Mouse (Mus musculus) hindbrain, embryonic 15.5 days (tissue): ENCODE measurements around the gene Tmeff1. TPM values are rescaled to one million over a fixed set of nuclear protein-coding genes. Genes with fewer than 3 reads are reported as not detected.

ENCODE experiments used
- ATAC-seq: fragments of 200-750 bp; cut with Nextera tagmentation; 2 replicates; pipeline ENCODE4 v1.8.0; 2017; ENCODE audit warnings: low read depth, moderate number of reproducible peaks, moderate TSS enrichment; ENCODE audit not compliant: low FRiP score
- H3K27ac ChIP-seq: fragments of 300-500 bp; sonication (generic); replicated peaks from 2 replicates; pipeline ENCODE4 v1.5.1; 2015; ENCODE audit warnings: mild to moderate bottlenecking, inconsistent platforms
- H3K27me3 ChIP-seq: fragments of 300-500 bp; sonication (generic); 2 replicates; pipeline ENCODE4 v1.6.1; 2015; ENCODE audit warnings: control low read depth, inconsistent platforms
- H3K36me3 ChIP-seq: fragments of 300-500 bp; sonication (generic); 2 replicates; pipeline ENCODE4 v1.6.1; 2015; ENCODE audit warnings: control low read depth, inconsistent platforms
- H3K4me1 ChIP-seq: fragments of 300-500 bp; sonication (generic); replicated peaks from 2 replicates; pipeline ENCODE4 v1.6.1; 2015; ENCODE audit warnings: control low read depth, inconsistent platforms
- H3K4me2 ChIP-seq: fragments of 300-500 bp; sonication (generic); 2 replicates; pipeline ENCODE4 v1.6.1; 2015; ENCODE audit warnings: moderate library complexity, mild to moderate bottlenecking, inconsistent platforms
- H3K4me3 ChIP-seq: fragments of 300-500 bp; sonication (generic); 2 replicates; pipeline ENCODE4 v1.5.1; 2015; ENCODE audit warnings: mild to moderate bottlenecking, inconsistent platforms
- H3K9ac ChIP-seq: fragments of 300-500 bp; sonication (generic); 2 replicates; pipeline ENCODE4 v1.6.1; 2015; ENCODE audit warnings: inconsistent platforms
- H3K9me3 ChIP-seq: fragments of 300-500 bp; sonication (generic); 2 replicates; pipeline ENCODE4 v1.6.1; 2016; ENCODE audit warnings: control low read depth, inconsistent platforms
- WGBS: fragments of 180-500 bp; shearing (Covaris S2); methylation state at CpG from one replicate; pipeline ENCODE4 v1.1.7; 2015; 5-methylcytosine and 5-hydroxymethylcytosine counted together
- polyA plus RNA-seq: library from polyadenylated mRNA; unstranded; fragments of >200 nt; fragmentation: Nextera tagmentation; extraction: Ambion mirVana; gene quantifications from 2 replicates; pipeline ENCODE4 v1.2.1, GENCODE M21; 2015

Tmeff1 gene
- polyA plus RNA-seq, 1 experiment from 2014 or later: 272 TPM

DNA sequence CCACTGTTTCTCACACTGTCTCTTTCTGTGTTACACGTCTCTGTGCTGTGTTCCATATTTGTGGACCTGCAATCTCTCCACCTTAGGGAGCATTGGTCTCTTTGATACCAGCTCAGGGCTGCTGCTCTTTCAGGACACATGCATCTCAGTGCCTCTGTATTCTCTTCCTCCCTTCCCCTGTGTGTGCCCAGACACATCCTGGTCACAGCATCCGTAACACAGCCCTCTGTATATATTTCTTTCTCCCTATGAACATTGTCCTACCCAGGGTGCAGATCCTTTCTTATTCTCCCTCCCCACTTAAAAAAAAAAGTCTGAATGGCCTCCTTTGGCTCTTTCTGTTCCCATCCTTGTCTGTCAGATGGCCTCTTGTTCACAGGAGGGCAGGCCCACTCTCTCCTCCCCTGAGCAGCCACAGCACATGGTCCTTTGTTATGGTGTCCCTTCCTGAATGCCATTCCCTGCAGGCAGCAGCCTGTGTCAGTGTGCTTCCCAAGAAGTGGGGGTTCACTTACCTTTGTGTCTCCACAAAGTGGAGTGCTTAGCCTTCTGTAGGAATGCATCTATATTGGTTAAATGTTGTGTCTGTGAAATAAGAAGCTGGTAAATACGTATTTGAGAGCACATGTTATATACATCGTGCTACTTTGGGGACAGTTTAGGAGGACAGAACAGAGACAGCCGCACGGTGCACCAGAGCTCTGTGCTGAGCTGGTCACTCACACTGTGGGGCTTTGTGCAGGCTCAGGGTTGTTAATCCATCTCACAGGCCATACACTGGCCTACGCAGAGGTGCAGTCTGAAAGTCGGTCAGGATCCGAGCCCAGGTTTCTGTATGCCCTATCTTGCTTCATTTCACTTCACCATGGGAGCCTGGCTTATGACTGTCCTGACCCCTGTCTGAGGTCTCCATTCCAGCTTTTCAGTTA, 38.1 kb upstream of the Tmeff1 start:
- H3K27ac ChIP-seq: no peak overlapping the region
- no peaks in the 10 kb centered on the region for H3K27me3 ChIP-seq
- WGBS: 25% methylated on average over 9 of the region's 9 CpGs
- H3K9me3 ChIP-seq: no peaks in the 10 kb centered on the region
- no peak for ATAC-seq
- H3K4me1 ChIP-seq: peaks cover 70% of the 10 kb centered on the region
- no peak overlapping the region for H3K9ac ChIP-seq
- no peak overlapping the region for H3K4me2 ChIP-seq
- no peak overlapping the region for H3K4me3 ChIP-seq
- H3K36me3 ChIP-seq: no peaks in the 10 kb centered on the region

DNA sequence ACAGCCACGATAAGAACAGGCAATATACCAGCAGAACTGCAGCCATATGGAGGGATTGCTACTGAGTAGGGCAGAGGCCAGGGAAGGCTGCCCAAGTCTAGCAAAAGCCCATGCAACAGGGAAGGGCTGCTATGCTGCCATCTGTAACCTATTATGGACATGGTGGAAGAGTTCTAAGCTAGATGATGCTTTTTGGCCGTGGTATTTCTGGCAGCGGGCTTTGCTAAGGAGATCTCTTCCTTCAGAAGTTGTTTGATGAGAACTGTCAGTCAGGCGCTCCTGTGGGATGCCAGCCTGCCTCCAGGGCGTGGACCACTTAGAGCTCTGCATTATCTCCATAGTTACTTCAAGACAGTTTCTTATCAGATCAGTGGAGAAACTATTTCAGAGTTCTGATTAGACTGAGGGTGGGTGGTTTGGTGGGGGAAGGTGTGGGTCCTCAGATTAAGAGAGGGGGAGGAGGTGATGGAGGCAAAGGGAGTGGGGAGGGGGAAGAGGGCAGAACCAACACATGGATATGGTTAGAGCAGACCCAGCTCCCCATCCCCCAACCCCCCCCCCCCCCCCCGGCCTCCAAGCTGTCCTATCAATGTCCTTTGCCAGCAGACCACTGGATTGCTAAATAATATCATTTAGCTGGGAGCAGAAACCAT, 36.5 kb upstream of the Tmeff1 start:
- WGBS: 47% methylated on average over 6 of the region's 6 CpGs
- Histone ChIP-seq H3K4me1 (peaks cover 54% of the 10 kb centered on the region), H3K4me3 (no peak overlapping the region), H3K27ac (no peak overlapping the region), H3K9ac (no peak overlapping the region), H3K36me3 (peaks cover 14% of the 10 kb centered on the region), H3K27me3 (no peaks in the 10 kb centered on the region), H3K9me3 (no peaks in the 10 kb centered on the region), H3K4me2 (no peak overlapping the region)
- ATAC-seq: 0 out of 2 replicates have a peak, but pooled peaks have one; percentile 29

DNA sequence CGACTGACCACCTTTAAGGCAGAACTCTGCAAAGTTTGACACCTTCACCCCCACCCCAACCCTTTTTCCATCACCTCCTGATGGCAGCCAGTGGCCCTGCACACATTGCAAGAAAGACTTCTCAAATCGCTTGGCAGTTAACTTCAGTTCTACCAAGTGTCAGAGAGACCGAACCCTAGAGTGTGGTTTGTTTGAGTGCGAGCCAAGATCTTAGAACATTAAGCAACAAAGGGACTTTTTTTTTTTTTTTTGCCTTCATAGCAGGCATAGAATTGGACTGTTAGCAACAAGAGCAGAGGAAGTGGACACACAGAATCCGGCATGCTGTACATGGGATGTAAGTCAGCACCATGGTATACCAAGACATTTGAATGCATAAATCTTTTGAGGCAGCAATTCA, 35.3 kb upstream of the Tmeff1 start:
- H3K4me3 ChIP-seq: no peak overlapping the region
- H3K4me2 ChIP-seq: no peak overlapping the region
- H3K36me3 ChIP-seq: peaks cover 18% of the 10 kb centered on the region
- H3K9me3 ChIP-seq: no peaks in the 10 kb centered on the region
- ATAC-seq: no peak
- 62% methylated on average over 5 of the region's 5 CpGs for WGBS
- H3K27me3 ChIP-seq: no peaks in the 10 kb centered on the region
- no peak overlapping the region for H3K9ac ChIP-seq
- no peak overlapping the region for H3K27ac ChIP-seq
- peaks cover 43% of the 10 kb centered on the region for H3K4me1 ChIP-seq

DNA sequence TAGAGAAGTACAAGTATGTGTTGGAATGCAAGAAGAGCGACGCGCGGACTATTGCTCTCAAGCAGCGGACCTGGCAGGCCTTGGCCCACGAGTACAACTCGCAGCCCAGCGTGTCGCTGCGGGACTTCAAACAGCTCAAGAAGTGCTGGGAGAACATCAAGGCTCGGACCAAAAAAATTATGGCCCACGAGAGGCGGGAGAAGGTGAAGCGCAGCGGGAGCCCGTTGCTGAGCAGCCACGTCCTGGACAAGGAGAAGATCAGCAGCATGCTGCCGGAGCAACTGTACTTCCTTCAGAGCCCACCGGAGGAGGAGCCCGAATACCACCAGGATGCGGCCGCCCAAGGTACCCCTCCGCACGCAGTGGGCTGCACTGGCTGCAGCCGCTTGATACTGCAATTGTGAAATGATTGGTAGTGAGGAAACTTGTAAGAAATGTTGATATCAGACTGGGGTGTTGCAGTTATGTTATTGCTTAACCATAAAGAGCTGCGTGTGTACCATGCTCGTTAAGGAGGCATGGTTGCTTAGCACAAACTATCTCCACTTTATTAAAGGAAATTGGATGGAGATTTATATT, 32.4 kb upstream of the Tmeff1 start:
- H3K27ac ChIP-seq: no peak overlapping the region
- no peaks in the 10 kb centered on the region for H3K27me3 ChIP-seq
- H3K36me3 ChIP-seq: peaks cover 18% of the 10 kb centered on the region
- no peak overlapping the region for H3K9ac ChIP-seq
- no peak overlapping the region for H3K4me3 ChIP-seq
- H3K4me2 ChIP-seq: no peak overlapping the region
- no peaks in the 10 kb centered on the region for H3K9me3 ChIP-seq
- ATAC-seq: no peak
- H3K4me1 ChIP-seq: peaks cover 22% of the 10 kb centered on the region
- 93% methylated on average over 27 of the region's 27 CpGs for WGBS

DNA sequence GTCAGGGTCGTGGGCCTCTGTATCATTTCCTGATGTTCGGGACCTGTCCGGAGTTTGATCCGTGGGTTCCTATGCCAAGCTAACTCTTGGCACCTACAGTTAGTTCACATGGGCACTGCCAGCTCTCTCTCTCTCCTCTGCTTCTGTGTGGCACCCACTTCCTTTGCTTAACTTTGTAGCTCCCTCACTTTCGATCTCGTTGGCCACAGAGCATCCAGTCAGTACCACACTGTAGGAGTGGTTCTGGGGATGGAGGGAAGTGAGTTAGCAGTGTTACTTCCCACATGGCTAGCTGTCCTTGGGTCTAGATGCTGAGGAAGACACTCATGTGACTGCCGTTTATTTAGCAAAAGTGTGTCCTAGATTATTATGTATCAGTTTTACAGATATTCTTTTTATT, 30.8 kb upstream of the Tmeff1 start:
- 91% methylated on average over 7 of the region's 7 CpGs for WGBS
- no peak overlapping the region for H3K9ac ChIP-seq
- no peak overlapping the region for H3K27ac ChIP-seq
- H3K4me2 ChIP-seq: no peak overlapping the region
- H3K27me3 ChIP-seq: no peaks in the 10 kb centered on the region
- H3K9me3 ChIP-seq: no peaks in the 10 kb centered on the region
- peaks cover 18% of the 10 kb centered on the region for H3K36me3 ChIP-seq
- no peak overlapping the region for H3K4me3 ChIP-seq
- no peak for ATAC-seq
- peaks cover 7% of the 10 kb centered on the region for H3K4me1 ChIP-seq

DNA sequence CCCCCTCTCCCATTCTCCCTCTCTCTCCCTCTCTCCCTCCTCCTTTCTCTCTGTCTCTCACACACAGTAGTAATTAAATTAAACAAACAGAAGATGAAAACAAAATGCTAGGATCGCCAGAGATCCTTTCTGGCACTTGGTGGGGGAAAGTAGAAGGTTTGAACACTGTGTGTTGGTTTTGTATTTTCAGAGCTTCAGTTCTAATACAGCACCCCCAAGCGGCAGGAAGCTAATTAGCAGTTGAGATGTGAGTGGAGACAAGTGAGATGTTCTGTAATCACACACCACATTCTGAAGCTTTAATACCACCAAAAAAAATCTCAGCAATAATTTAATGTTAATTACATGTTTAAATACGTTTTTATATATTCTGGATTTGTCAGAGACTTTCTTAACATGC, 29.2 kb upstream of the Tmeff1 start:
- Histone ChIP-seq H3K4me3 (no peak overlapping the region), H3K9me3 (no peaks in the 10 kb centered on the region), H3K36me3 (peaks cover 18% of the 10 kb centered on the region), H3K27me3 (no peaks in the 10 kb centered on the region), H3K27ac (no peak overlapping the region), H3K4me1 (no peaks in the 10 kb centered on the region), H3K9ac (no peak overlapping the region), H3K4me2 (no peak overlapping the region)
- ATAC-seq: no peak
- 27% methylated on average over 3 of the region's 3 CpGs for WGBS

DNA sequence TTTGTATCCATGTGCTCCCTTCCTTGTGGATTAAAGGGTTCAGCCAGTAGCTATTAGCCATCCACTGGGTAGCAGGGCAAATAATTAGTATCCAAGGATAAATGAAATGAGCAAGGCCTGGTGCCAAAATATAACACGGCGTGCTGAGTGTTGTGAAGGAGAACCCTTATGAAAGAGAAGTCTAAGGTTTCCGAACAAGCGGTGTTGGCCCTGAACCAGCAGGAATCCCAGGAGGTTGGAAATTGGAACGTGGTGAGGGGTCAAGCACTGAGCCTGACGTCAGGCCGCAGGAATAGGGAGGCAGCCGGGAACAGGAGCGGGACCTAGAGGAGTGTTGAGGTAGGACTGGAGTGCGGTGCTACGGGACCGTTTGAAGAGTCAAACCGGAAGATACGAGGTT, 25.3 kb upstream of the Tmeff1 start:
- H3K36me3 ChIP-seq: peaks cover 21% of the 10 kb centered on the region
- H3K4me3 ChIP-seq: no peak overlapping the region
- no peak overlapping the region for H3K27ac ChIP-seq
- no peaks in the 10 kb centered on the region for H3K27me3 ChIP-seq
- no peaks in the 10 kb centered on the region for H3K9me3 ChIP-seq
- WGBS: 74% methylated on average over 14 of the region's 14 CpGs
- no peak overlapping the region for H3K9ac ChIP-seq
- no peak for ATAC-seq
- H3K4me2 ChIP-seq: no peak overlapping the region
- H3K4me1 ChIP-seq: no peaks in the 10 kb centered on the region

DNA sequence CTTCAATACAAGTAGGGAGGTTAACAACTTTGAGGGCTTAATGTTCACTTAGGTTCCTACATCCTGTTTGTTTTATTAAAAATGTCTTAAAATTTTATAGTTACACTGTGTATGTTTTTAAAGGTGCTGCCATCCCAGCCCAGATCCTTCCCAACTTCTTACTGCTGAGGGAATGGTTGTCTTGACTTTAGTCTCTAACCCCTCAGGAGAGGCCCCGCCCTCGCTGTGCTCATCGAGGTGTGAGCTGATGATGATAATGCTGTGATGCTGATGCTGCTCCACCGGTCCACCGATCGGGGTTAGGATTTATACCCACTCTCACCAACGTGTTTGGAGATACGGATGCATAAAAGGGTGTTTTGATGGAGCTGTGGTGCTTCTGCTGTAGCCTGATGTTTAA, 23.1 kb upstream of the Tmeff1 start:
- H3K36me3 ChIP-seq: peaks cover 21% of the 10 kb centered on the region
- ATAC-seq: no peak
- H3K9me3 ChIP-seq: no peaks in the 10 kb centered on the region
- no peaks in the 10 kb centered on the region for H3K27me3 ChIP-seq
- H3K4me3 ChIP-seq: no peak overlapping the region
- no peaks in the 10 kb centered on the region for H3K4me1 ChIP-seq
- 91% methylated on average over 8 of the region's 8 CpGs for WGBS
- H3K4me2 ChIP-seq: no peak overlapping the region
- H3K9ac ChIP-seq: no peak overlapping the region
- no peak overlapping the region for H3K27ac ChIP-seq

DNA sequence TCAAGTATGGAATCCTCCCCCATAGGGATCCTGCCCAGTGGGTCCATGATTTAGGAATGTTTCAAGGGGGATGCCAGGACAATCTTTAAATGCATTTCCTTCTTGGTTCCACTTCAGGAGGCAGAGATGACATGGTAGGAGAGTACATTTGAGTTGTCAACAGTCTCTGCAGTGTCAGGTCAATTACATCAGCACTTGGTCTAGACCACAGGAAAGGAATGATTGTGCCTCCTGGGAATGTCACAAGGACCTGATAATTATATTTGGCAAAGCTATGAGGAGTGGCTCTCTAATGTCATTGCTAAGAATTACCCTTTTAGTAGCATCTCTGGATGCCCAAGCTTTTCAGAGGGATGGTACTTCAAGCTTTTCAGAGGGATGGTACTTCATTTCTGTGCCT, 20.0 kb upstream of the Tmeff1 start:
- peaks cover 21% of the 10 kb centered on the region for H3K36me3 ChIP-seq
- no peak overlapping the region for H3K9ac ChIP-seq
- H3K27me3 ChIP-seq: no peaks in the 10 kb centered on the region
- H3K4me2 ChIP-seq: no peak overlapping the region
- H3K4me3 ChIP-seq: no peak overlapping the region
- H3K4me1 ChIP-seq: no peaks in the 10 kb centered on the region
- H3K27ac ChIP-seq: no peak overlapping the region
- no peaks in the 10 kb centered on the region for H3K9me3 ChIP-seq
- no peak for ATAC-seq

DNA sequence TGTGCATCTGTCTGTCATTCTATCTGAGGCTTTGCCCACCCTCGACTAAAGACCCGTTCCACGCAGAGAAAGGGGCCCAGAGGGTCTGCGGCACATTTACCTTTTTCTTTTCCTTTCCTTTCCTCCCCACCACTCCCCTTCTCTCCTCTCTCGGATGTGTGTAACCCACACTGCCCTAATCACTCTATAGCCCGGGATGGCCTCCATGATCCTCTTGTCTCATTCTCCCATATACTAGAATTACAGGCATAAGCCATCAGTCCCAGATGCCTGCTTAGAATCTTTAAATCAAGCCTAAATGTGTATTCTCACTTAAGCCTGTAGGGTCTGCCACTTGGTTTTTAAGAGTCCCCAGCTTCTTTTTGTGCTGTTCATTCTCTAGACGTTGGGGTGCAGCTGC, 8.6 kb upstream of the Tmeff1 start:
- H3K4me2 ChIP-seq: no peak overlapping the region
- no peak overlapping the region for H3K4me3 ChIP-seq
- WGBS: 84% methylated on average over 7 of the region's 7 CpGs
- no peaks in the 10 kb centered on the region for H3K9me3 ChIP-seq
- H3K36me3 ChIP-seq: no peaks in the 10 kb centered on the region
- H3K9ac ChIP-seq: no peak overlapping the region
- no peak for ATAC-seq
- H3K27ac ChIP-seq: no peak overlapping the region
- H3K4me1 ChIP-seq: 0 out of 2 replicates have a peak, but pooled peaks cover 3% of the 10 kb centered on the region
- H3K27me3 ChIP-seq: no peaks in the 10 kb centered on the region

DNA sequence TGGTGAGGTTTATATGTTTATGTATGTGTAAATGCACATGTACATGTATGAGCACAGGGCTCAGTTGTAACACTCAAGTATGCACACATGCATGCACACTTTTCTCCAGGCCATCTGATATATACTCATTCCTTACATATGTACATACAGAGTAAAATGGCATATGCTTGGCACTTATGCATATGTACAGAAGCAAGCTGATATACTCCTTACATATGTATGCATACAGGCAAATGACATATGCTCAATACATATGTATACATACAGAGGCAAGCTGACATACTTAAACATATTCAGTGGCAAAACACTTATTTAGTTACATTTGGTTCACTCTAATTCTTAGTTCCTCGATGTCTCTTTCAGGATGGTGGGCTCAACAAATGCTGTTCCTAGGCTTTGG, 7.1 kb upstream of the Tmeff1 start:
- Histone ChIP-seq H3K9me3 (no peaks in the 10 kb centered on the region), H3K36me3 (no peaks in the 10 kb centered on the region), H3K4me1 (0 out of 2 replicates have a peak, but pooled peaks cover 5% of the 10 kb centered on the region), H3K27ac (no peak overlapping the region), H3K27me3 (no peaks in the 10 kb centered on the region), H3K4me3 (no peak overlapping the region), H3K4me2 (no peak overlapping the region), H3K9ac (no peak overlapping the region)
- ATAC-seq: no peak
- WGBS: 93% methylated on average over 1 of the region's 1 CpGs

DNA sequence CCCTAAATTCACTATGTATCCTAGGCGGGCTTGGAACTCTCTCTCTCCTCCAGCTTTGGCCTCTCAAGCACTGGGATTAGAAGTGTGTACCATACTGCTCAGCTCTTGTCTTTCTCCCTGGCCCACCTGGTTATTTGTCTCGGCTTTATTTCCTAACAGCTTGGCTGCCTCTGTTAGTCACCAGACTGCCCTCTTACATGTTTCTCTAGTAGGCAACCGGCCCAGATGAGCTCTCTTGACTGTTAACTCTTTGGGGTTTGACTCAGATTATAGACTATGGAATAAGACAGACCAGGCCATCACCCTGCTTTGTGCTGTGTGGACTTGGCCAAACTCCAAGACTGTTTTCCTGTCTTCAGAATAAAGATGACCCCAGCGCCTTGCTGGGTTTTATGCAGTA, 6.6 kb upstream of the Tmeff1 start:
- Histone ChIP-seq H3K9ac (no peak overlapping the region), H3K4me2 (no peak overlapping the region), H3K4me1 (0 out of 2 replicates have a peak, but pooled peaks cover 7% of the 10 kb centered on the region), H3K36me3 (no peaks in the 10 kb centered on the region), H3K4me3 (no peak overlapping the region), H3K9me3 (no peaks in the 10 kb centered on the region), H3K27ac (no peak overlapping the region), H3K27me3 (no peaks in the 10 kb centered on the region)
- 53% methylated on average over 4 of the region's 4 CpGs for WGBS
- no peak for ATAC-seq
